Mouse (Mus musculus) MEL (cell line): ENCODE measurements around the gene Gpr156. TPM values are rescaled to one million over a fixed set of nuclear protein-coding genes. Genes with fewer than 3 reads are reported as not detected.

ENCODE experiments used
- DNase-seq: peaks from one replicate; pipeline ENCODE4 v3.0.0; 2011; ENCODE audit warnings: low read depth, low spot score
- H3K27ac ChIP-seq: 2 replicates; pipeline ENCODE4 v1.5.1; 2012; ENCODE audit warnings: low read depth, mild to moderate bottlenecking, control low read depth, low read length, moderate library complexity; ENCODE audit not compliant: control insufficient read depth
- H3K27me3 ChIP-seq, 2 experiments: fragments of 150-350 bp in 1 of 2; sonication (generic) in 1 of 2; 2 replicates each; pipeline ENCODE4 v1.6.1; 2012; ENCODE audit warnings: low read length in 2 of 2, mild to moderate bottlenecking in 2 of 2, improper control_type of control experiment in 1 of 2, moderate library complexity in 1 of 2; ENCODE audit not compliant: insufficient read depth in 2 of 2, control insufficient read depth in 1 of 2
- H3K36me3 ChIP-seq, 2 experiments: 2 replicates each; pipeline ENCODE4 v1.6.1; 2012 to 2014; ENCODE audit warnings: low read length in 2 of 2, improper control_type of control experiment in 1 of 2, inconsistent platforms in 1 of 2, mild to moderate bottlenecking in 1 of 2; ENCODE audit not compliant: insufficient read depth in 2 of 2, control insufficient read depth in 1 of 2
- H3K4me1 ChIP-seq, 2 experiments: fragments of 150-350 bp in 1 of 2; sonication (generic) in 1 of 2; 2 replicates each; pipeline ENCODE4 v1.6.1; 2012; ENCODE audit warnings: low read length in 2 of 2, improper control_type of control experiment in 1 of 2, mild to moderate bottlenecking in 1 of 2; ENCODE audit not compliant: insufficient read depth in 2 of 2, control insufficient read depth in 1 of 2
- H3K4me3 ChIP-seq, 2 experiments: fragments of 150-350 bp in 1 of 2; sonication (generic) in 1 of 2; 2 replicates each; pipeline ENCODE4 v1.5.1; 2012; ENCODE audit warnings: low read depth in 2 of 2, low read length in 2 of 2, mild to moderate bottlenecking in 2 of 2, moderate library complexity in 2 of 2, control low read depth in 1 of 2, improper control_type of control experiment in 1 of 2; ENCODE audit not compliant: control insufficient read depth in 1 of 2, insufficient read depth in 1 of 2
- H3K79me2 ChIP-seq: 2 replicates; pipeline ENCODE4 v1.6.1; 2012; ENCODE audit warnings: mild to moderate bottlenecking, low read length, moderate library complexity; ENCODE audit not compliant: control insufficient read depth, poor library complexity, insufficient read depth
- H3K9ac ChIP-seq: 2 replicates; pipeline ENCODE4 v1.6.1; 2012; ENCODE audit warnings: low read depth, mild to moderate bottlenecking, control low read depth, low read length, moderate library complexity; ENCODE audit not compliant: control insufficient read depth, poor library complexity, severe bottlenecking
- H3K9me3 ChIP-seq: fragments of 150-350 bp; sonication (generic); replicated peaks from 2 replicates; pipeline ENCODE4 v1.6.1; 2012; ENCODE audit warnings: mild to moderate bottlenecking, low read length, improper control_type of control experiment, moderate library complexity; ENCODE audit not compliant: insufficient read depth
- BHLHE40 ChIP-seq: IDR thresholded peaks from 2 replicates; pipeline ENCODE4 v1.6.1; 2012; ENCODE audit warnings: low read depth, mild to moderate bottlenecking, inconsistent platforms, low read length, improper control_type of control experiment, borderline replicate concordance
- CTCF ChIP-seq, 3 experiments: IDR thresholded peaks in 2 of 3; conservative IDR thresholded peaks in 1 of 3; 2 replicates each; pipeline ENCODE4 v1.5.1; 2011 to 2012; ENCODE audit warnings: low read length in 3 of 3, low read depth in 2 of 3, mild to moderate bottlenecking in 2 of 3, improper control_type of control experiment in 1 of 3, inconsistent platforms in 1 of 3, mixed read lengths in 1 of 3, moderate library complexity in 1 of 3; ENCODE audit not compliant: control insufficient read depth in 1 of 3, insufficient read depth in 1 of 3, poor library complexity in 1 of 3, severe bottlenecking in 1 of 3
- E2F4 ChIP-seq: IDR thresholded peaks from 2 replicates; pipeline ENCODE4 v1.6.1; 2011; ENCODE audit warnings: low read depth, low read length, improper control_type of control experiment, borderline replicate concordance
- ELF1 ChIP-seq: IDR thresholded peaks from 2 replicates; pipeline ENCODE4 v1.6.1; 2014; ENCODE audit warnings: low read depth, mild to moderate bottlenecking, inconsistent platforms, low read length, improper control_type of control experiment, moderate library complexity
- GATA1 ChIP-seq: IDR thresholded peaks from 2 replicates; pipeline ENCODE4 v1.6.1; 2011; ENCODE audit warnings: low read depth, low read length, improper control_type of control experiment
- HCFC1 ChIP-seq: IDR thresholded peaks from 2 replicates; pipeline ENCODE4 v1.6.1; 2012; ENCODE audit warnings: low read depth, mild to moderate bottlenecking, inconsistent platforms, low read length, improper control_type of control experiment, moderate library complexity
- JUND ChIP-seq: IDR thresholded peaks from 2 replicates; pipeline ENCODE4 v1.6.1; 2011; ENCODE audit warnings: low read depth, mild to moderate bottlenecking, improper control_type of control experiment, low read length
- MAFK ChIP-seq: IDR thresholded peaks from 2 replicates; pipeline ENCODE4 v1.6.1; 2011; ENCODE audit warnings: low read depth, mild to moderate bottlenecking, low read length, improper control_type of control experiment, borderline replicate concordance
- MAZ ChIP-seq: IDR thresholded peaks from 2 replicates; pipeline ENCODE4 v1.6.1; 2012; ENCODE audit warnings: low read depth, mild to moderate bottlenecking, inconsistent platforms, low read length, improper control_type of control experiment
- MEF2A ChIP-seq: IDR thresholded peaks from 2 replicates; pipeline ENCODE4 v1.6.1; 2014; ENCODE audit warnings: low read depth, mild to moderate bottlenecking, inconsistent platforms, low read length, improper control_type of control experiment; ENCODE audit not compliant: poor library complexity, insufficient replicate concordance, severe bottlenecking; ENCODE audit errors: extremely low read depth
- MXI1 ChIP-seq: IDR thresholded peaks from 2 replicates; pipeline ENCODE4 v1.6.1; 2011; ENCODE audit warnings: mild to moderate bottlenecking, low read depth, low read length, improper control_type of control experiment
- MYB ChIP-seq: IDR thresholded peaks from 2 replicates; pipeline ENCODE4 v1.6.1; 2011; ENCODE audit warnings: mild to moderate bottlenecking, low read depth, low read length, improper control_type of control experiment
- MYC ChIP-seq: IDR thresholded peaks from 2 replicates; pipeline ENCODE4 v1.6.1; 2011; ENCODE audit warnings: low read depth, mild to moderate bottlenecking, low read length, improper control_type of control experiment, moderate library complexity
- NELFE ChIP-seq: IDR thresholded peaks from 2 replicates; pipeline ENCODE4 v1.6.1; 2011; ENCODE audit warnings: low read depth, low read length, improper control_type of control experiment
- NRF1 ChIP-seq: IDR thresholded peaks from 2 replicates; pipeline ENCODE4 v1.6.1; 2014; ENCODE audit warnings: low read depth, mild to moderate bottlenecking, inconsistent platforms, low read length, improper control_type of control experiment, moderate library complexity; ENCODE audit not compliant: poor library complexity, insufficient read depth, severe bottlenecking
- POLR2A ChIP-seq, 2 experiments: IDR thresholded peaks; 2 replicates each; pipeline ENCODE4 v1.6.1; 2011 to 2012; ENCODE audit warnings: low read length in 2 of 2, mild to moderate bottlenecking in 2 of 2, control low read depth in 1 of 2, improper control_type of control experiment in 1 of 2, low read depth in 1 of 2, moderate library complexity in 1 of 2; ENCODE audit not compliant: control insufficient read depth in 1 of 2, insufficient read depth in 1 of 2, poor library complexity in 1 of 2
- POLR2AphosphoS2 ChIP-seq: IDR thresholded peaks from 2 replicates; pipeline ENCODE4 v1.6.1; 2011; ENCODE audit warnings: low read length, improper control_type of control experiment
- RAD21 ChIP-seq: IDR thresholded peaks from 2 replicates; pipeline ENCODE4 v1.6.1; 2011; ENCODE audit warnings: mild to moderate bottlenecking, low read depth, low read length, improper control_type of control experiment
- RCOR1 ChIP-seq: IDR thresholded peaks from 2 replicates; pipeline ENCODE4 v1.6.1; 2012; ENCODE audit warnings: low read depth, mild to moderate bottlenecking, inconsistent platforms, low read length, improper control_type of control experiment
- SMC3 ChIP-seq: IDR thresholded peaks from 2 replicates; pipeline ENCODE4 v1.6.1; 2011; ENCODE audit warnings: low read depth, low read length, improper control_type of control experiment
- TAL1 ChIP-seq: IDR thresholded peaks from 2 replicates; pipeline ENCODE4 v1.6.1; 2012; ENCODE audit warnings: mild to moderate bottlenecking, inconsistent platforms, low read length, moderate library complexity, mixed read lengths
- TBP ChIP-seq: IDR thresholded peaks from 2 replicates; pipeline ENCODE4 v1.8.0; 2011; ENCODE audit warnings: low read depth, low read length, improper control_type of control experiment
- TCF12 ChIP-seq: IDR thresholded peaks from 2 replicates; pipeline ENCODE4 v1.6.1; 2014; ENCODE audit warnings: low read depth, mild to moderate bottlenecking, inconsistent platforms, low read length, improper control_type of control experiment, moderate library complexity
- UBTF ChIP-seq: IDR thresholded peaks from 2 replicates; pipeline ENCODE4 v1.6.1; 2012; ENCODE audit warnings: low read depth, mild to moderate bottlenecking, inconsistent platforms, low read length, improper control_type of control experiment, moderate library complexity, borderline replicate concordance; ENCODE audit not compliant: insufficient read depth
- USF1 ChIP-seq: IDR thresholded peaks from 2 replicates; pipeline ENCODE4 v1.6.1; 2014; ENCODE audit warnings: low read depth, mild to moderate bottlenecking, inconsistent platforms, low read length, improper control_type of control experiment, moderate library complexity
- ZC3H11A ChIP-seq: IDR thresholded peaks from 2 replicates; pipeline ENCODE4 v1.6.1; 2012; ENCODE audit warnings: low read depth, mild to moderate bottlenecking, inconsistent platforms, low read length, improper control_type of control experiment
- ZNF384 ChIP-seq: IDR thresholded peaks from 2 replicates; pipeline ENCODE4 v1.6.1; 2012; ENCODE audit warnings: low read depth, mild to moderate bottlenecking, inconsistent platforms, low read length, improper control_type of control experiment
- polyA plus RNA-seq, 2 experiments: library from polyadenylated mRNA; stranded (reverse) in 1 of 2; unstranded in 1 of 2; fragments of >175 nt in 1 of 2; fragments of >200 nt in 1 of 2; gene quantifications; 2 replicates each; pipeline versions ENCODE4 v1.2.1 to v1.2.4; 2012; ENCODE audit warnings: low replicate concordance in 2 of 2, low read depth in 1 of 2; ENCODE audit not compliant: insufficient read length in 2 of 2, insufficient read depth in 1 of 2, missing spikeins in 1 of 2
- total RNA-seq: library from RNA; depleted of rRNA; stranded (reverse); fragments of 300-350 nt; gene quantifications from 2 replicates; pipeline ENCODE4 v1.2.3, GENCODE M21; 2012

The Gpr156 gene
- total and polyA plus RNA-seq, 3 experiments: not detected

- H3K4me3 ChIP-seq: no peak overlapping the region
- no peak for DNase-seq
- H3K27me3 ChIP-seq: peaks cover 0 to 10% of the 10 kb centered on the region in 2 experiments; a peak in 3 of 4 replicates
- H3K79me2 ChIP-seq: no peaks in the 10 kb centered on the region
- H3K9ac ChIP-seq: no peak overlapping the region
- H3K9me3 ChIP-seq: no peaks in the 10 kb centered on the region
- no peaks in the 10 kb centered on the region for H3K4me1 ChIP-seq
- H3K36me3 ChIP-seq: no peaks in the 10 kb centered on the region
- TF ChIP-seq MAFK (no peak), POLR2A (IDR thresholded peaks at IDR 0.05; ENCODE audit: control insufficient read depth in 1 of 2, insufficient read depth in 1 of 2, low read depth in 1 of 2, low read length in 2 of 2, poor library complexity in 1 of 2) (no peak), GATA1 (no peak), POLR2AphosphoS2 (no peak), RCOR1 (no peak), CTCF (IDR thresholded peaks at IDR 0.05 in 2 of 3, conservative IDR thresholded peaks at IDR 0.05 in 1 of 3; ENCODE audit: control insufficient read depth in 1 of 3, insufficient read depth in 1 of 3, low read depth in 2 of 3, low read length in 3 of 3, poor library complexity in 1 of 3, severe bottlenecking in 1 of 3) (no peak), SMC3 (no peak), JUND (no peak), NRF1 (no peak), USF1 (no peak), ZC3H11A (no peak), MXI1 (no peak), MAZ (no peak), TCF12 (no peak), HCFC1 (no peak), UBTF (no peak), MYB (no peak), MEF2A (no peak)
- H3K27ac ChIP-seq: no peak overlapping the region
Measured at GRCm38 (mm10) chr16:37990553-37991344, 74.5 kb downstream of the Gpr156 start.

- no peak for TF ChIP-seq NELFE
- TF ChIP-seq MYB: no peak
- no peak for TF ChIP-seq POLR2AphosphoS2
- TF ChIP-seq ZNF384: no peak
- TF ChIP-seq E2F4: no peak
- no peak for TF ChIP-seq BHLHE40
- TF ChIP-seq TBP: no peak
- no peak for TF ChIP-seq MYC
- no peak for TF ChIP-seq POLR2A (IDR thresholded peaks at IDR 0.05; ENCODE audit: control insufficient read depth in 1 of 2, insufficient read depth in 1 of 2, low read depth in 1 of 2, low read length in 2 of 2, poor library complexity in 1 of 2)
- no peak for TF ChIP-seq JUND
- TF ChIP-seq RAD21: no peak
- TF ChIP-seq ELF1: no peak
- no peak for TF ChIP-seq USF1
- TF ChIP-seq TAL1: no peak
- TF ChIP-seq, all 39 proteins: peak for 0
- DNase-seq: no peak
- H3K9me3 ChIP-seq: no peaks in the 10 kb centered on the region
- H3K36me3 ChIP-seq: no peaks in the 10 kb centered on the region
- no peaks in the 10 kb centered on the region for H3K4me1 ChIP-seq
- H3K27me3 ChIP-seq: peaks cover 0 to 5% of the 10 kb centered on the region in 2 experiments; a peak in 3 of 4 replicates
- H3K79me2 ChIP-seq: no peaks in the 10 kb centered on the region
- H3K27ac ChIP-seq: no peak overlapping the region
- no peak overlapping the region for H3K9ac ChIP-seq
- no peak overlapping the region for H3K4me3 ChIP-seq
Measured at GRCm38 (mm10) chr16:37992806-37993205, 76.5 kb downstream of the Gpr156 start.
